Mouse (Mus musculus) adrenal gland, postnatal 10 days (tissue): Measurements from ENCODE around the gene Tstd3. TPM values are rescaled to one million over a fixed set of nuclear protein-coding genes. Genes with fewer than 3 reads are reported as not detected.
"Not testable (repeated sequence)": the region's sequence is repeated elsewhere in the genome, so short reads cannot be mapped to it uniquely, and the experiment has no call there.

Source experiments
- DNase-seq: peaks from one replicate; pipeline ENCODE4 v3.0.0; 2021; ENCODE audit warnings: mixed read lengths
- total RNA-seq, 2 experiments: library from RNA; stranded (reverse); gene quantifications; 2 replicates each; pipeline ENCODE4 v1.2.3; 2021

The Tstd3 gene
- total RNA-seq, 2 experiments from 2014 or later: 11.4 to 17.1 TPM

GRCm38 (mm10) chr4:21745723-21746122 lies 21.3 kb downstream of the Tstd3 start:
- no peak for DNase-seq

- DNase-seq: not testable (repeated sequence)
These were observed 22.9 kb downstream of the Tstd3 start for GRCm38 (mm10) chr4:21744142-21744541.

GRCm38 (mm10) chr4:21739169-21739568 lies 27.8 kb downstream of the Tstd3 start:
- DNase-seq: peak; percentile 7

- DNase-seq: peak; percentile 96
These were observed 39.3 kb downstream of the Tstd3 start, which contains the start of gene Ccnc for GRCm38 (mm10) chr4:21727615-21728165. Gene Ccnc, plus strand, starts transcription at chr4:21727701.

- DNase-seq: peak; percentile 29
These were observed 39.9 kb downstream of the Tstd3 start for GRCm38 (mm10) chr4:21726912-21727614.

- no peak for DNase-seq
These were observed 44.2 kb downstream of the Tstd3 start for GRCm38 (mm10) chr4:21722752-21723334.

GRCm38 (mm10) chr4:21712147-21712546 lies 54.9 kb downstream of the Tstd3 start:
- DNase-seq: peak; percentile 91

Other genes starting within 250 kb of the Tstd3 start
- gene Prdm13, start 81.2 kb downstream of the Tstd3 start, total RNA-seq: not detected
- 10 to 100 TPM; 20.3 to 21.7 TPM for gene Ccnc, start 39.5 kb downstream of the Tstd3 start, total RNA-seq
- 10 to 100 TPM; 19.1 to 22.1 TPM for gene Usp45, start 56 bp downstream of the Tstd3 start, total RNA-seq
- 100 to 1,000 TPM in 1 of 2 experiments, 10 to 100 TPM in 1; 56.9 to 116 TPM for gene Pnisr, start 80.4 kb upstream of the Tstd3 start, total RNA-seq
- 10 to 100 TPM; 28.2 to 32.0 TPM for gene Coq3, start 112.5 kb upstream of the Tstd3 start, total RNA-seq
- 1 to 10 TPM; 5.0 to 6.5 TPM for gene Faxc, start 164.1 kb upstream of the Tstd3 start, total RNA-seq